Comparison of ENCODE assay signal across 8 mouse cellular contexts in genomic region chr11:116413631-116414022, GRCm38 (mm10). TPM values are rescaled to one million over a fixed set of nuclear protein-coding genes. Genes with fewer than 3 reads are reported as not detected.
DNase-seq lines count a peak whose midpoint lies in the region; ATAC-seq and TF ChIP-seq lines count a peak whose summit lies in the region.

No protein-coding gene starts in this region.

- ATAC-seq in lung, postnatal 0 days = no peak
- no peak; the same call in none of the 2 replicates for ATAC-seq in forebrain, embryonic 12.5 days (ENCODE audit: low FRiP score)
- peak; percentile 5; the same call in 1 of the 2 replicates for ATAC-seq in liver, embryonic 13.5 days (ENCODE audit: low read depth)
- ATAC-seq in stomach, embryonic 15.5 days (ENCODE audit: insufficient read depth, low FRiP score, low read depth) = no peak; the same call in 1 of the 2 replicates

- H3K9me3 ChIP-seq in lung, postnatal 0 days (ENCODE audit: low read length) = no peaks in the 10 kb centered on the region
- no peaks in the 10 kb centered on the region for H3K9me3 ChIP-seq in forebrain, embryonic 12.5 days
- H3K9me3 ChIP-seq in liver, embryonic 13.5 days (replicated peaks) = no peaks in the 10 kb centered on the region
- H3K9me3 ChIP-seq in stomach, embryonic 15.5 days = no peaks in the 10 kb centered on the region

- WGBS in lung, postnatal 0 days = 71% methylated on average over 4 of the region's 4 CpGs
- 84% methylated on average over 4 of the region's 4 CpGs for whole genome bisulfite sequencing in forebrain, embryonic 12.5 days
- WGBS in liver, embryonic 13.5 days (ENCODE audit: insufficient replicate concordance) = 64% methylated on average over 4 of the region's 4 CpGs
- WGBS in stomach, embryonic 15.5 days = 78% methylated on average over 4 of the region's 4 CpGs

- DNase-seq in lung, postnatal 0 days (ENCODE audit: low spot score) = no peak
- DNase-seq in lung, postnatal 14 days = no peak
- DNase-seq in liver, embryonic 13.5 days = no peak
- no peak for DNase-seq in kidney, postnatal 25 days
- DNase-seq in adrenal gland, postnatal 10 days = no peak
- DNase-seq in ovary, postnatal 10 days (ENCODE audit: low spot score) = no peak

- TF ChIP-seq EP300 in lung, postnatal 0 days (IDR thresholded peaks at IDR 0.05) = no peak

- no peak overlapping the region for H3K27ac ChIP-seq in lung, postnatal 0 days (ENCODE audit: low read length)
- peak overlapping the region; percentile 87; the same call in 1 of the 2 replicates for H3K27ac ChIP-seq in forebrain, embryonic 12.5 days
- H3K27ac ChIP-seq in liver, embryonic 13.5 days = no peak overlapping the region
- H3K27ac ChIP-seq in stomach, embryonic 15.5 days = 0 out of 2 replicates have a peak overlapping the region, but pooled peaks have one; percentile 54

- no peak overlapping the region for H3K9ac ChIP-seq in lung, postnatal 0 days (replicated peaks; ENCODE audit: low read depth)
- H3K9ac ChIP-seq in forebrain, embryonic 12.5 days = peak overlapping the region; percentile 97; the same call in 1 of the 2 replicates
- H3K9ac ChIP-seq in liver, embryonic 13.5 days = peak overlapping the region; percentile 79; the same call in 1 of the 2 replicates
- H3K9ac ChIP-seq in stomach, embryonic 15.5 days = no peak overlapping the region

- TF ChIP-seq CTCF in lung, postnatal 0 days (IDR thresholded peaks at IDR 0.05) = no peak

- H3K4me2 ChIP-seq in lung, postnatal 0 days (replicated peaks; ENCODE audit: low read depth, low read length) = peak overlapping the region; percentile 99
- H3K4me2 ChIP-seq in forebrain, embryonic 12.5 days = peak overlapping the region; percentile 98
- H3K4me2 ChIP-seq in liver, embryonic 13.5 days = peak overlapping the region; percentile 99
- H3K4me2 ChIP-seq in stomach, embryonic 15.5 days = peak overlapping the region; percentile 95

- no peaks in the 10 kb centered on the region for H3K36me3 ChIP-seq in lung, postnatal 0 days (ENCODE audit: insufficient read depth, low read length)
- no peaks in the 10 kb centered on the region for H3K36me3 ChIP-seq in forebrain, embryonic 12.5 days (replicated peaks)
- no peaks in the 10 kb centered on the region for H3K36me3 ChIP-seq in liver, embryonic 13.5 days
- H3K36me3 ChIP-seq in stomach, embryonic 15.5 days = no peaks in the 10 kb centered on the region

- no peaks in the 10 kb centered on the region for H3K27me3 ChIP-seq in lung, postnatal 0 days (replicated peaks; ENCODE audit: insufficient read depth, low read length)
- H3K27me3 ChIP-seq in forebrain, embryonic 12.5 days = peaks cover 17% of the 10 kb centered on the region
- peaks cover 41% of the 10 kb centered on the region for H3K27me3 ChIP-seq in liver, embryonic 13.5 days
- H3K27me3 ChIP-seq in stomach, embryonic 15.5 days (replicated peaks) = no peaks in the 10 kb centered on the region

- H3K4me1 ChIP-seq in lung, postnatal 0 days (ENCODE audit: insufficient read depth, low read depth, low read length) = no peaks in the 10 kb centered on the region; the same call in 1 of the 2 replicates
- H3K4me1 ChIP-seq in forebrain, embryonic 12.5 days = peaks cover 31% of the 10 kb centered on the region
- peaks cover 32% of the 10 kb centered on the region for H3K4me1 ChIP-seq in liver, embryonic 13.5 days (replicated peaks)
- peaks cover 19% of the 10 kb centered on the region for H3K4me1 ChIP-seq in stomach, embryonic 15.5 days

- peak overlapping the region; percentile 64; the same call in 1 of the 2 replicates for H3K4me3 ChIP-seq in lung, postnatal 0 days (ENCODE audit: low read depth, low read length)
- peak overlapping the region; percentile 83 for H3K4me3 ChIP-seq in forebrain, embryonic 12.5 days (replicated peaks)
- H3K4me3 ChIP-seq in liver, embryonic 13.5 days (replicated peaks) = peak overlapping the region; percentile 72; the same call in 1 of the 2 replicates
- H3K4me3 ChIP-seq in stomach, embryonic 15.5 days (replicated peaks) = no peak overlapping the region

RNA-seq across cellular contexts. Expression of gene Rnf157, which starts 0.8 kb away (rescaled TPM):
- polyA plus RNA-seq in lung, postnatal 0 days (2015; fragmentation: Nextera tagmentation; extraction: Ambion mirVana) = 1.4 and 1.8 TPM in 2 replicates
- 23.3 and 36.8 TPM in 2 replicates for polyA plus RNA-seq in forebrain, embryonic 12.5 days (2016; fragmentation: Nextera tagmentation; extraction: Ambion mirVana)
- polyA plus RNA-seq in liver, embryonic 13.5 days (2015; fragmentation: Nextera tagmentation; extraction: Ambion mirVana) = 1.1 and 1.4 TPM in 2 replicates
- polyA plus RNA-seq in stomach, embryonic 15.5 days (2015; fragmentation: Nextera tagmentation; extraction: Ambion mirVana) = 13.5 and 14.5 TPM in 2 replicates
- total RNA-seq in adrenal gland, postnatal 10 days (2021) = 10 to 100 TPM; 11.2 to 16.5 TPM

RNA-seq across cellular contexts. Expression of gene Ubald2, which starts 20.3 kb away (rescaled TPM):
- polyA plus RNA-seq in lung, postnatal 0 days (2015; fragmentation: Nextera tagmentation; extraction: Ambion mirVana) = 50.4 and 56.6 TPM in 2 replicates
- 50.9 and 59.6 TPM in 2 replicates for polyA plus RNA-seq in forebrain, embryonic 12.5 days (2016; fragmentation: Nextera tagmentation; extraction: Ambion mirVana)
- polyA plus RNA-seq in liver, embryonic 13.5 days (2015; fragmentation: Nextera tagmentation; extraction: Ambion mirVana) = 28.2 and 33.0 TPM in 2 replicates
- 37.7 and 37.9 TPM in 2 replicates for polyA plus RNA-seq in stomach, embryonic 15.5 days (2015; fragmentation: Nextera tagmentation; extraction: Ambion mirVana)
- 10 to 100 TPM; 47.9 to 51.1 TPM for total RNA-seq in adrenal gland, postnatal 10 days (2021)

RNA-seq across cellular contexts. Expression of gene Qrich2, which starts 52.4 kb away (rescaled TPM):
- polyA plus RNA-seq in lung, postnatal 0 days (2015; fragmentation: Nextera tagmentation; extraction: Ambion mirVana) = 0.05 and 0.06 TPM in 2 replicates
- not detected in 2 replicates for polyA plus RNA-seq in forebrain, embryonic 12.5 days (2016; fragmentation: Nextera tagmentation; extraction: Ambion mirVana)
- not detected in 2 replicates for polyA plus RNA-seq in liver, embryonic 13.5 days (2015; fragmentation: Nextera tagmentation; extraction: Ambion mirVana)
- polyA plus RNA-seq in stomach, embryonic 15.5 days (2015; fragmentation: Nextera tagmentation; extraction: Ambion mirVana) = 0.46 and 0.50 TPM in 2 replicates
- total RNA-seq in adrenal gland, postnatal 10 days (2021) = not detected

Comparison
In these comparisons a context has a peak if more than half of its experiments do, and no peak if none do; other contexts are left out.
1. H3K27ac ChIP-seq: peak in forebrain, embryonic 12.5 days (single experiment) and stomach, embryonic 15.5 days (single experiment); none in lung, postnatal 0 days (single experiment) and liver, embryonic 13.5 days (single experiment).
2. H3K9ac ChIP-seq: peak in forebrain, embryonic 12.5 days (single experiment) and liver, embryonic 13.5 days (single experiment); none in lung, postnatal 0 days (single experiment) and stomach, embryonic 15.5 days (single experiment).
3. Peak in every context shown above with its lines, with median percentiles within 50 percentile points of each other: H3K4me2 ChIP-seq.